Mouse (Mus musculus) left cerebral cortex, adult 2 months (tissue): ENCODE measurements around the gene Homez. TPM values are rescaled to one million over a fixed set of nuclear protein-coding genes. Genes with fewer than 3 reads are reported as not detected.

ENCODE experiments used
- DNase-seq, 2 experiments: peaks; one replicate each; pipeline ENCODE4 v3.0.0; 2021 to 2022; ENCODE audit warnings: low spot score in 2 of 2, mixed read lengths in 1 of 2; ENCODE audit errors: extremely low spot score in 1 of 2
- H3K27ac ChIP-seq: fragments of 200-600 bp; 2 replicates; pipeline ENCODE4 v1.8.1; 2022
- H3K4me3 ChIP-seq: fragments of 200-600 bp; 2 replicates; pipeline ENCODE4 v1.8.1; 2022
- CTCF ChIP-seq: fragments of 200-600 bp; IDR thresholded peaks from 2 replicates; pipeline ENCODE4 v1.8.1; 2022; ENCODE audit warnings: antibody characterized with exemption, mild to moderate bottlenecking, moderate library complexity
- intact Hi-C: fragments of 180-260 bp; cut with DNase I; formaldehyde crosslinking; loops from one replicate; pipeline ENCODE4 v1.15.1; 2025
- total RNA-seq, 2 experiments: library from RNA; stranded (reverse); gene quantifications; 2 replicates each; pipeline ENCODE4 v1.2.3; 2021

Gene Homez
- total RNA-seq, 2 experiments from 2014 or later, result 19.4 to 20.8 TPM

DNA sequence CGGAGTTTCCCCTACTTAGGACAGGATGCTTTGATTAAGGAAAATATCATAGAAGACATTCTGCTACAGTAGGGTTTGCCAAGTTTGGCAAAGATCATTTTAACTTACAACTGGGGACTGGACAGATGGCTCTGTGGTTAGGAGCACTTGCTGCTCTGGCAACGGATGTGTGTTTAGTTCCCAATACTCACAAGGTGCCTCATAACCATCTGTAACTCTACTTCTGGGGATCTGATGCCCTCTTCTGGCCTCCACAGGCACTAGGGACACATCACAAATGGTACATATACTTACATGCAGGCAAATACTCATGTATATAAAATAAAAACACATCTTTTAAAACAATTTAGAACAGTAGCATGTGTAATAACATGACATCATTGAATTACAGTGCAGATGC, 53.0 kb downstream of the Homez start:
- peak; percentile 60 for TF ChIP-seq CTCF
- no peak overlapping the region for H3K27ac ChIP-seq
- no peak overlapping the region for H3K4me3 ChIP-seq
- DNase-seq, result no peak
- intact Hi-C loops, result loop anchor here (1.0 kb wide), 1 partner anchor 103 kb away; no protein-coding TSS in a partner anchor

DNA sequence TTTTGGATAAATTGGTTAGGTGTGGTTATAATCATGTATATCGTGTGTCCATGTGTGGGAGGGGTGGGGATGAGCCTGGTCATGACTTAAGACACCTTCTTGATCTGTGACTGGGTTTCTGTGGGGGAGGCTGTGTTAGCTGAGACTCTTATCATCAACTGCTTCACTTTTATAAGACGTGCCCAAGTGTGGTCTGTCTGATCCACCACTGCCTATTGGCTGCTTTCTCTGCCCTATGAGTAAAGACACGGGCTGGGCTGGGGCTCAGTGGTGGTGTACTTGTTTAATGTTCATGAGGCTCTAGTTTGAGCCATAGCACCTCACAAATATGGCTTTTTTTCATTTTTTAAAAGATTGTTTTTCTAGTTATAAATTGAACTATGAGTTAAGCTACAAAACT, 55.0 kb downstream of the Homez start:
- TF ChIP-seq CTCF, result no peak
- no peak overlapping the region for H3K4me3 ChIP-seq
- no peak overlapping the region for H3K27ac ChIP-seq
- intact Hi-C loops, result no loop called here
- no peak for DNase-seq

GRCm38 (mm10) chr14:54813991-54814390, 56.8 kb downstream of the Homez start, which contains the start of gene Rnf212b:
TSS of gene Rnf212b (plus strand) at chr14:54814141.
- intact Hi-C loops, result no loop called here
- TF ChIP-seq CTCF, result no peak
- DNase-seq, result no peak
- Histone ChIP-seq H3K27ac (no peak within 1 kb of the TSS), H3K4me3 (no peak within 1 kb of the TSS)

- intact Hi-C loops, result no loop called here
- Histone ChIP-seq H3K4me3 (no peak overlapping the region), H3K27ac (no peak overlapping the region)
- no peak for DNase-seq
- no peak for TF ChIP-seq CTCF
Measured at GRCm38 (mm10) chr14:54809668-54810033, 61.1 kb downstream of the Homez start.

GRCm38 (mm10) chr14:54808718-54809667, 61.8 kb downstream of the Homez start:
- no peak for DNase-seq
- intact Hi-C loops, result no loop called here
- TF ChIP-seq CTCF, result no peak
- Histone ChIP-seq H3K4me3 (no peak overlapping the region), H3K27ac (no peak overlapping the region)

- intact Hi-C loops, result no loop called here
- Histone ChIP-seq H3K27ac (no peak overlapping the region), H3K4me3 (no peak overlapping the region)
- TF ChIP-seq CTCF, result no peak
- no peak for DNase-seq
Measured at GRCm38 (mm10) chr14:54806124-54806523, 64.6 kb downstream of the Homez start.

Other genes starting within 250 kb of the Homez start
- not detected for gene Psmb11, start 249.5 kb downstream of the Homez start, total RNA-seq
- not detected for gene Gm17606, start 230.0 kb downstream of the Homez start, total RNA-seq
- gene Cdh24, start 229.6 kb downstream of the Homez start, total RNA-seq, result 10 to 100 TPM in 1 of 2 experiments, 1 to 10 TPM in 1; 8.2 to 11.3 TPM
- 10 to 100 TPM; 20.2 to 22.7 TPM for gene 1700123O20Rik, start 184.7 kb downstream of the Homez start, total RNA-seq
- gene Acin1, start 184.0 kb downstream of the Homez start, total RNA-seq, result 100 to 1,000 TPM; 200 to 232 TPM
- not detected for gene Gm29776, start 172.1 kb downstream of the Homez start, total RNA-seq
- gene Cebpe, start 158.8 kb downstream of the Homez start, total RNA-seq, result not detected
- gene Slc7a8, start 89.0 kb downstream of the Homez start, total RNA-seq, result 10 to 100 TPM; 54.3 to 58.6 TPM
- gene Rnf212b, start 56.8 kb downstream of the Homez start, total RNA-seq, result not detected
- gene Ppp1r3e, start 6.6 kb upstream of the Homez start, total RNA-seq, result 10 to 100 TPM; 18.6 to 21.2 TPM
- gene Bcl2l2, start 12.4 kb upstream of the Homez start, total RNA-seq, result 100 to 1,000 TPM; 132 to 137 TPM
- 1 to 10 TPM; 2.8 to 3.7 TPM for gene Gm20521, start 12.5 kb upstream of the Homez start, total RNA-seq
- 100 to 1,000 TPM; 247 to 267 TPM for gene Pabpn1, start 21.5 kb upstream of the Homez start, total RNA-seq
- 100 to 1,000 TPM; 586 to 617 TPM for gene Slc22a17, start 42.2 kb upstream of the Homez start, total RNA-seq
- gene Efs, start 55.2 kb upstream of the Homez start, total RNA-seq, result 1 to 10 TPM; 5.1 to 8.1 TPM
- not detected for gene Il25, start 61.7 kb upstream of the Homez start, total RNA-seq
- gene Cmtm5, start 65.3 kb upstream of the Homez start, total RNA-seq, result 10 to 100 TPM; 46.5 to 53.5 TPM
- 10 to 100 TPM in 1 of 2 experiments, 1 to 10 TPM in 1; 6.0 to 10.9 TPM for gene Myh6, start 96.0 kb upstream of the Homez start, total RNA-seq
- gene Gm17428, start 106.0 kb upstream of the Homez start, total RNA-seq, result not detected
- 10 to 100 TPM; 22.1 to 24.2 TPM for gene Myh7, start 123.7 kb upstream of the Homez start, total RNA-seq
- 10 to 100 TPM; 26.7 to 30.7 TPM for gene Ngdn, start 144.5 kb upstream of the Homez start, total RNA-seq
- gene Zfhx2, start 221.4 kb upstream of the Homez start, total RNA-seq, result 10 to 100 TPM; 47.0 to 61.6 TPM
- 10 to 100 TPM; 18.1 to 22.8 TPM for gene Thtpa, start 223.8 kb upstream of the Homez start, total RNA-seq
- 1 to 10 TPM; 7.7 to 9.5 TPM for gene Ap1g2, start 235.6 kb upstream of the Homez start, total RNA-seq
- gene Jph4, start 246.0 kb upstream of the Homez start, total RNA-seq, result 100 to 1,000 TPM; 300 to 347 TPM